Mouse (Mus musculus) liver, embryonic 16.5 days (tissue): ENCODE measurements at regions not wholly inside any gene's neighbourhood (a gene's known extent, or its start where the extent isn't known, plus 50 kb on each side); places are given as distances from the start of the nearest gene placed in this dataset.

ENCODE experiments used
- ATAC-seq: fragments of 200-750 bp; cut with Nextera tagmentation; 2 replicates; pipeline ENCODE4 v1.8.0; 2017; ENCODE audit warnings: low read depth, mild to moderate bottlenecking, moderate number of reproducible peaks, moderate library complexity
- H3K27ac ChIP-seq: fragments of 300-500 bp; sonication (generic); 2 replicates; pipeline ENCODE4 v1.5.1; 2014; ENCODE audit warnings: mild to moderate bottlenecking, low read length
- H3K27me3 ChIP-seq: fragments of 300-500 bp; sonication (generic); 2 replicates; pipeline ENCODE4 v1.6.1; 2014; ENCODE audit warnings: low read depth, low read length, mixed read lengths; ENCODE audit not compliant: control insufficient read depth, insufficient read depth
- H3K36me3 ChIP-seq: fragments of 300-500 bp; sonication (generic); 2 replicates; pipeline ENCODE4 v1.6.1; 2014; ENCODE audit warnings: mild to moderate bottlenecking; ENCODE audit not compliant: control insufficient read depth, insufficient read depth
- H3K4me1 ChIP-seq: fragments of 300-500 bp; sonication (generic); 2 replicates; pipeline ENCODE4 v1.6.1; 2014; ENCODE audit warnings: low read depth, low read length, mixed read lengths; ENCODE audit not compliant: control insufficient read depth
- H3K4me2 ChIP-seq: fragments of 300-500 bp; sonication (generic); 2 replicates; pipeline ENCODE4 v1.6.1; 2014; ENCODE audit warnings: low read depth, low read length, mixed read lengths
- H3K4me3 ChIP-seq: fragments of 300-500 bp; sonication (generic); 2 replicates; pipeline ENCODE4 v1.5.1; 2014; ENCODE audit warnings: low read depth, mild to moderate bottlenecking, low read length
- H3K9ac ChIP-seq: fragments of 300-500 bp; sonication (generic); 2 replicates; pipeline ENCODE4 v1.6.1; 2014; ENCODE audit warnings: low read depth, low read length
- H3K9me3 ChIP-seq: fragments of 300-500 bp; sonication (generic); replicated peaks from 2 replicates; pipeline ENCODE4 v1.6.1; 2016; ENCODE audit warnings: low read length; ENCODE audit not compliant: control insufficient read depth
- WGBS: fragments of 180-500 bp; shearing (Covaris S2); extraction: QIAGEN DNeasy Blood & Tissue Kit; methylation state at CpG from one replicate; pipeline ENCODE4 v1.1.7; 2014; ENCODE audit not compliant: insufficient replicate concordance; 5-methylcytosine and 5-hydroxymethylcytosine counted together

DNA sequence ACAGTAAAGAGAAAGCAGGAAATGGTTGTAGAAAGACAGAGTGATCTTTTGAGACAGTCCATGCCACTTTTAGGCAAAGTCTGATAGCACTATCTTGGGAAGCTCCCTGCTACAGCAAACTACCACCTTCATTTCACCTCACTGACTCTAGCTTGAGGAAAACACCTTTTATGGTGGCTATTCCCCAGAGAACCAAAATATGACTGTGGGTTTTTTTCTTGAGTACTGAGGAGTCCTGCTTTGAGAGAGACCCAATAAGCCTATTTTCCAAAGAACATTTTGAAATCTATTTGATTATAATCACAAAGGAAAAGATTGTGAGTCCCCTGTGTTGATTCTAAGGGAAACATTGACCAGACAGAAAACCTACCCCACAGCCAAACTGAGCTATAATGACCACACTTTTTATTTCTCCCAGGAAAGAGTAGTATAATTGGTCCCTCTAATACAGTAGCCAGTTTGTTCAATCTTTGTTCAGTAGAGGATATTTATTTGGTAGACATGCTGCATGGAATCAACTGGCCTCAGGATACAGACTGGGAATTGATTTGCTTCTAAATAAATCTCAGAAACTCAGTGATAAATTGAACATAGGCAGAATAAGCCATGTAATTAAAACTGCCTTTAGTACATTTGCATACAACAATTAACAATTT is 468.6 kb downstream of the Hace1 start:
- no peak for ATAC-seq
- Histone ChIP-seq H3K27me3 (no peaks in the 10 kb centered on the region), H3K9me3 (no peaks in the 10 kb centered on the region), H3K4me2 (no peak overlapping the region), H3K27ac (no peak overlapping the region), H3K4me1 (no peaks in the 10 kb centered on the region), H3K4me3 (no peak overlapping the region), H3K36me3 (no peaks in the 10 kb centered on the region), H3K9ac (no peak overlapping the region)

DNA sequence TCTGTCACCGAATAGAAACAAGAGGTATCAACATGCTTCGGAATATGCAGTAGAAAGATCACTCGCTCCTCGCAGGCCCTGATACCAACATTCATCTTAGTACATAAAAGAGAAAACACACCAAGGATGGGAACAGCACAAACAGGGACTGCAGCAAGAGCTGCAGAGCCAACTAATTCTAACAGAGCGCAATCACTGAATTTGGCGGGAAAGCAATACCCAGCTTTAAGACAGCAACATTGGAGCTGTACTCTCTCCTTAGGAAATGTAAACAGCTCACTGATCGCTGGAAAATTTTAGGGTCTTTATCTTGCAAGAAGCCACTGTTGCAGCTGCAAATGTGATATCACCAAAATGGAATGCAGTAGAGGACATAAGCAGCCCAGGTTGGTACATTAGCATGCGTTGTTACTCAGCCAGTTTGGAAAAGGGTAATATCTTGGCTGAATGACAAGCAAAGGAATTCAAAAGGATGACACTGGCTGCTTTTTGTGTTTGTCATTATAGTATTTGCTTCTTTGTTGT is 469.3 kb downstream of the Hace1 start:
- Histone ChIP-seq H3K4me1 (no peaks in the 10 kb centered on the region), H3K27me3 (no peaks in the 10 kb centered on the region), H3K4me2 (no peak overlapping the region), H3K27ac (no peak overlapping the region), H3K4me3 (no peak overlapping the region), H3K9ac (no peak overlapping the region), H3K9me3 (no peaks in the 10 kb centered on the region), H3K36me3 (no peaks in the 10 kb centered on the region)
- ATAC-seq = no peak
- 60% methylated on average over 8 of the region's 8 CpGs for WGBS

DNA sequence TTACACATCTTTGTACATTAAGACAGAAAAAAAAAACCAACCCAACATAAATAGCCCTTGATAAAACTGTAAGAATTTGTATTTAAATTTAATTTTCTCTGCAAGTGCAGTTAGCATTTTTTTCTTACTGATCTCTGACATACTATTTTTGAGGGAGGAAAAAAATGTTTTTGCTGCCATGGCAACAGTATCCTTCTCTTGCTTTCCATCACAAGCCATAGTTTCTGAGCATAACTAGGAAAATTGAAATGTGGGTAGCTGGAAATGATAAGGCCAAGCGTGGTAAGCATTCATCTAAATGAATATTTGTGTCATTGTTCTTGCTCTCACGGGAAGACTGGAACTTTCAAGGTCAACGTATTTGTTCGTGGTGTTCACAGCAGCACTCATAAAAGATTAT is 470.0 kb downstream of the Hace1 start:
- H3K36me3 ChIP-seq = no peaks in the 10 kb centered on the region
- no peak overlapping the region for H3K9ac ChIP-seq
- no peak overlapping the region for H3K27ac ChIP-seq
- H3K27me3 ChIP-seq = no peaks in the 10 kb centered on the region
- 53% methylated on average over 4 of the region's 4 CpGs for WGBS
- H3K4me3 ChIP-seq = no peak overlapping the region
- no peak overlapping the region for H3K4me2 ChIP-seq
- no peak for ATAC-seq
- H3K9me3 ChIP-seq = no peaks in the 10 kb centered on the region
- H3K4me1 ChIP-seq = no peaks in the 10 kb centered on the region

DNA sequence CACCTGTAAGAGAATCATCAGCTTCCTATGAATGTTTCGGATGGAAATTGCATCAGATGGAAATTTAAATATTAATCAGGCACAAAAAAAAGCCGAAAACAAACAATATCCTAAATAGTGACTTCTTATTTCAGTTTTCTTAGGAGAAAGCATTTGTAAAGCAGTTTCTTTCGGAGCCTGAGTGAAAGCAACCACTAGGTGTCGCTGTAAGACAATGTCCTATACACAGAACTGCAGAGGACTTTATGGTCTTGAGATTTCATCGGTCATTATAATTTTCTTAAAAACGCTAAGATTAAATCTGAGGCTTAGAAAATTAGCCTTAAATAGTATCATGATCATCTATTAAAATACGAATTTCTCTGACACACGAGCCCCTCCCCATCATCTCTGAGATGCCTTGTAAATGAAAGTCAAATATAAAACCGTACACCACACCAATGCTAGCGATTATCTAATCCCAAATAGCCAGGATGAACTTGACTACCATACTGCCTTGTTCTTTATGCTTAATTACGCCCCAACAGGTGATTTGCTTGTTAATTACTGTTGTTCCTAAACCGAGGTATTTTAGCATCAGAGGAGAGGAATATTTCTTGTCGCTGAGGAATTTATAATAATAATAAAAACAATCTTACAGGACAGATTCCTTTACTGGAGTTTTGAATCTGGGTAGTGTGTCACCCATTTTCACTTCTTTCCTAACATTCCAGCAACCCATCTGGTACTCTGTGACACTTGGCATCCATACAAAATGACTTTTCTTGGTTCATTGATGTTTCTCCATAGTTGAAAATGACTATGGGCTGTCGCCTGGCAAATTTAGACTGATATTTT is 480.0 kb downstream of the Hace1 start:
- 32% methylated on average over 14 of the region's 14 CpGs for WGBS
- H3K4me1 ChIP-seq = no peaks in the 10 kb centered on the region
- no peak overlapping the region for H3K27ac ChIP-seq
- H3K9ac ChIP-seq = no peak overlapping the region
- no peak overlapping the region for H3K4me3 ChIP-seq
- H3K27me3 ChIP-seq = no peaks in the 10 kb centered on the region
- H3K9me3 ChIP-seq = no peaks in the 10 kb centered on the region
- no peak overlapping the region for H3K4me2 ChIP-seq
- ATAC-seq = no peak
- H3K36me3 ChIP-seq = no peaks in the 10 kb centered on the region

DNA sequence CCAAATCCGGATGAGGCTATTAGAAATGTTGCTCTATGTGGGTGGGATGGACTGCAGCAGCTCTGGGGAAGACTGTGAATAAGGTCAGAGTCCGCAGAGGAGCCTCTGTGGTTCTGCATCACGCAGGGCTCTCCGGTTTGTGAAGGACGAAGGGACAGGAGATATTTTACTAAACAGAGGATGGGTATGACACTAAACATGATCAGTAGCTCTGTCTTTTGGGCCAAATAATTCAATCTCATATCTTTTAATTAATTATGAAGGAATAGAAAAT is 480.5 kb downstream of the Hace1 start:
- no peak overlapping the region for H3K4me3 ChIP-seq
- no peaks in the 10 kb centered on the region for H3K36me3 ChIP-seq
- no peak overlapping the region for H3K9ac ChIP-seq
- WGBS = 69% methylated on average over 5 of the region's 5 CpGs
- ATAC-seq = no peak
- H3K4me2 ChIP-seq = no peak overlapping the region
- H3K27ac ChIP-seq = no peak overlapping the region
- H3K4me1 ChIP-seq = no peaks in the 10 kb centered on the region
- H3K27me3 ChIP-seq = no peaks in the 10 kb centered on the region
- H3K9me3 ChIP-seq = no peaks in the 10 kb centered on the region

DNA sequence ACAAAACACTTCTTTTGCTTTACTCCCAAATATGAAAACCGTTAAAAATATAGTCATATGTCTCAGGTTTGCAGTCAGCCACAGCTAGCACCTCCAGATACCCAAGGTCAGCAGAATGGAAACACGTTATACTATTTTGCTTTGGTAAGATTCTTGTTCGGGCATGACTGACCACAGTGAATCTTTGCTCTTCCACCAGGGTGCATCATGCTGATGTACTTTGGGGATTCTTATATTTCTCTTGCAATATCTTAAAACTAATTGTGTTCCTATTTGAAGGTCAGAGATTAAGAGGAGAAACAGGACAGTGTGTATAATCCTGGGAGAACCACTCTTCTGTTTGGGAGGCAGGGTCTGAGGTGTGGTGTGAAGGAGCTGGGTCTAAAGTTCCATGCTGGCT is 481.7 kb downstream of the Hace1 start:
- no peaks in the 10 kb centered on the region for H3K27me3 ChIP-seq
- no peak overlapping the region for H3K27ac ChIP-seq
- no peaks in the 10 kb centered on the region for H3K9me3 ChIP-seq
- no peak overlapping the region for H3K9ac ChIP-seq
- no peaks in the 10 kb centered on the region for H3K4me1 ChIP-seq
- H3K4me3 ChIP-seq = no peak overlapping the region
- WGBS = 42% methylated on average over 3 of the region's 3 CpGs
- no peak for ATAC-seq
- H3K4me2 ChIP-seq = no peak overlapping the region
- H3K36me3 ChIP-seq = no peaks in the 10 kb centered on the region

DNA sequence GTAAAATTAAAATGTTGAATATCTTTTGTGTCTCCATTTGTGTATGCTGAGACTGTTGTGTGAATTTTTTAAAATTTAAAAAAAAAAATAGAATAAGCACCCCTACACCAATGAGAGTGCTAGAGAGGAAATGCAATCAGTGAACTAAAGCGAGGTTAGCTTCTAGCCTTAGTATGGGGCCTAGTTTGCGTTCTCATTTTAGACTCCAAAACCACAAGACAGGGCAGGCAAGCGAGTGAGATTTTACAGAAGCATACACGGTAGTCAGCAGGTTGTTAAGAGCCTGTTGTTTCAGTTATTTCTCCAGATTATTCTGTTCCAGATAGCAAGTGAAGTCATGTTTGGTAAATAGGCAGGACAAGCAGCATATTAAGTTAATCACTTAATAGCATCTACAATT is 486.2 kb downstream of the Hace1 start:
- Histone ChIP-seq H3K36me3 (no peaks in the 10 kb centered on the region), H3K9me3 (no peaks in the 10 kb centered on the region), H3K4me2 (no peak overlapping the region), H3K4me1 (no peaks in the 10 kb centered on the region), H3K27me3 (no peaks in the 10 kb centered on the region), H3K4me3 (no peak overlapping the region), H3K9ac (no peak overlapping the region), H3K27ac (no peak overlapping the region)
- ATAC-seq = no peak
- 48% methylated on average over 4 of the region's 4 CpGs for WGBS

DNA sequence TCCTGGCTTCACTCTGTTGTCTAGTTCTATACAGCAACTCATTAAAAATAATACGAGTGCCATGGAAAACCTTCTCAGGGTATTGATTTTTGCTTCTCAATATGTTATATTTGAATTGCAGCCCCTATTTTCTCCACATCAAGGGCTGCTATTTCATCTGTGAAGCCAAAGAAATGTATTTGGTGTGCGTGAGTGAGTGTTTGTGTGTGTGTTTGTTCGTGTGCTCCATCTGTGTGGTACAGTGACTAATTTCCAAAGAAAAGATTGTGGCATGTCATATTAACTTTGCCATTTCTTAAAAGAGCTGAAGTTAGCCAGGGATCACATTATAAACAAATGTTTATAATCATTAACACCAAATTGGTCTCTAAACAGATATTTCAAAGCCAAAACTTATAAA is 493.1 kb downstream of the Hace1 start:
- Histone ChIP-seq H3K27me3 (no peaks in the 10 kb centered on the region), H3K4me3 (no peak overlapping the region), H3K4me1 (no peaks in the 10 kb centered on the region), H3K36me3 (no peaks in the 10 kb centered on the region), H3K27ac (no peak overlapping the region), H3K9ac (no peak overlapping the region), H3K4me2 (no peak overlapping the region), H3K9me3 (no peaks in the 10 kb centered on the region)
- no peak for ATAC-seq
- 60% methylated on average over 3 of the region's 3 CpGs for WGBS

DNA sequence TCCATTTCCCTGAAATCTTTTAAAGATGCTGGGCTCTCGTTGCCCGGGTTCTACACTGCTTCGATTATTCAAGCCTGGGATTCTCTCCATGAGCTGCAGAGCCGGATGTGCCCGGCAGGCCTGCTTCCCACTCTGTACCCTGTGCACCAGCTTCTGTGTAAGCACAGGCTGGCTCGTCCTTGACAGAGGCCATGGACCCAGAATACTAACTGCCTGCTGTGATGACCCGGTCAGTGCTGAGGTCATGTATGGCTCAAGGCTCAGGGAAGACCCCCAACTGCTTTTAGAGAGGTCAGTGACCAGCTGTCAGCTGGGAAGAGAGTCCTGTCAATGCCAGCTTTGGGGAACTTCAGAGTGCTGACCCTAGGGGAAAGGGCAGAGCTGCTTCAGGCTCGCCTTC is 493.6 kb downstream of the Hace1 start:
- Histone ChIP-seq H3K27ac (no peak overlapping the region), H3K4me2 (no peak overlapping the region), H3K27me3 (no peaks in the 10 kb centered on the region), H3K4me3 (no peak overlapping the region), H3K4me1 (no peaks in the 10 kb centered on the region), H3K9me3 (no peaks in the 10 kb centered on the region), H3K9ac (no peak overlapping the region), H3K36me3 (no peaks in the 10 kb centered on the region)
- WGBS = 48% methylated on average over 8 of the region's 8 CpGs
- no peak for ATAC-seq
